Mouse (Mus musculus): ENCODE results near the gene Tsg101. TPM values are rescaled to one million over a fixed set of nuclear protein-coding genes. Genes with fewer than 3 reads are reported as not detected.

The Tsg101 gene
- polyA plus RNA-seq (2015; fragmentation: Nextera tagmentation; extraction: Ambion mirVana), result 311 and 323 TPM in 2 replicates

DNA sequence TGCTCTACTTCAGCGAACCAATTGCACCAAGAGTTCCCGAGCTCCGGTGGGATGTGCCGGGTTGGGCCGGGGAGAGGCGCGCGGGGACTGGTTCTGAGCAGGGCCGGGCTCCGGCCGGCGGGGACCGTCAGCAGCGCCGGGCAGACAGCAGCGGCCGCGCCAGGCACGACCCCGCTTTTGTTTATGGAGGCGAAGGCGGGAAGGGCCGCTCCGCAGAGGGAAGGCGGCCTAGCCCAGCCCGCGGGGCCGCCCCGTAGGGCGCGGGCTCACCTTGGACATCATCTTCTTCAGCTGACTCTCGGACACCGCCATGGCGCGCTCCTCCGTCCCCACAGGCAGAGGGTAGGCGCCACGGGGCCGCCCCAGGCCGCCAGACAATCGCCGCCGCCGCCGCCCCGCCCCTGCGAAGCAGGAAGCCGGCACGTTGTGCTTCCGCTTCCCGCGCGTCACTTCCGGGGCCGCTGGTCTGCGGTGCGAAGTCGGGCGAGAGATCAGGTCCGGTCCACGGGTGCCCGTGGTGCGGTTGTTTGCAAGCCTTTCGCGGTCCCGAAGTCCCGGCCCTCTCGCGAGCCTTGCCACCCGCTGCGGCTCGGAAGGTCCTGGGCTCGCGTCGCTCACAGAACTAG is at the start of gene Tsg101:
Gene Tsg101, minus strand, starts transcription at position 419 of the 626 bp plus-strand sequence.
- Histone ChIP-seq H3K4me1 (ENCODE audit: control insufficient read depth, insufficient read depth, low read depth, low read length) (peaks cover 17% of the 10 kb centered on the region), H3K4me2 (ENCODE audit: low read length) (peak within 1 kb of the TSS; percentile 77), H3K9me3 (ENCODE audit: control insufficient read depth, low read length) (no peaks in the 10 kb centered on the region), H3K4me3 (ENCODE audit: low read length) (peak within 1 kb of the TSS; percentile 98), H3K27ac (ENCODE audit: low read depth, low read length) (peak within 1 kb of the TSS; percentile 91), H3K36me3 (ENCODE audit: control insufficient read depth, insufficient read depth, low read length) (no peaks in the 10 kb centered on the region), H3K9ac (ENCODE audit: low read depth, low read length) (peak within 1 kb of the TSS; percentile 91), H3K27me3 (replicated peaks; ENCODE audit: control insufficient read depth, insufficient read depth, low read length) (no peaks in the 10 kb centered on the region)
- WGBS, result under 1% methylated on average over 43 of the region's 75 CpGs
- ATAC-seq, result peak; percentile 97

DNA sequence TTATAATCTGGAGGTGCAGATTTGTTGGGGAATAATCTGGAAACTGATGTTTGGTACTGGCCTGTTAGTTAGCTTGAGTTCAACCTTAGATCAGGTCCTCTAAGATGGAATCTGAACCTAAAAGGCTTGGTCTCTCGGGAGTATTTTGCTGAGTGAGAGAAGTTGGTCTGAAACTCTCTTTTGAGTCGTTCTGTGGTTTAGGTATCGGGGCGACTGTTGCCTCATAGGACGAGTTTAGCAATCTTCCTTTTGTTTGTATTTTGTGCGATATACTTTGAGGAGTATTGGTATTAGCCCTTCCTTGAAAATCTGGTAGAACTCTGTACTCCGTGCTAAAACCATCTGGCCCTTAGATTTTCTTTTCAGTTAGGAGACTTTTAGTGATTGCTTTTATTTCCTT is 44.3 kb upstream of the Tsg101 start:
- 88% methylated on average over 7 of the region's 7 CpGs for WGBS
- H3K4me2 ChIP-seq (ENCODE audit: low read length), result no peak overlapping the region
- H3K4me1 ChIP-seq (ENCODE audit: control insufficient read depth, insufficient read depth, low read depth, low read length), result peaks cover 5% of the 10 kb centered on the region
- H3K9ac ChIP-seq (ENCODE audit: low read depth, low read length), result no peak overlapping the region
- H3K27ac ChIP-seq (ENCODE audit: low read depth, low read length), result no peak overlapping the region
- ATAC-seq, result no peak
- H3K4me3 ChIP-seq (ENCODE audit: low read length), result no peak overlapping the region
- no peaks in the 10 kb centered on the region for H3K27me3 ChIP-seq (replicated peaks; ENCODE audit: control insufficient read depth, insufficient read depth, low read length)
- no peaks in the 10 kb centered on the region for H3K9me3 ChIP-seq (ENCODE audit: control insufficient read depth, low read length)
- H3K36me3 ChIP-seq (ENCODE audit: control insufficient read depth, insufficient read depth, low read length), result no peaks in the 10 kb centered on the region

DNA sequence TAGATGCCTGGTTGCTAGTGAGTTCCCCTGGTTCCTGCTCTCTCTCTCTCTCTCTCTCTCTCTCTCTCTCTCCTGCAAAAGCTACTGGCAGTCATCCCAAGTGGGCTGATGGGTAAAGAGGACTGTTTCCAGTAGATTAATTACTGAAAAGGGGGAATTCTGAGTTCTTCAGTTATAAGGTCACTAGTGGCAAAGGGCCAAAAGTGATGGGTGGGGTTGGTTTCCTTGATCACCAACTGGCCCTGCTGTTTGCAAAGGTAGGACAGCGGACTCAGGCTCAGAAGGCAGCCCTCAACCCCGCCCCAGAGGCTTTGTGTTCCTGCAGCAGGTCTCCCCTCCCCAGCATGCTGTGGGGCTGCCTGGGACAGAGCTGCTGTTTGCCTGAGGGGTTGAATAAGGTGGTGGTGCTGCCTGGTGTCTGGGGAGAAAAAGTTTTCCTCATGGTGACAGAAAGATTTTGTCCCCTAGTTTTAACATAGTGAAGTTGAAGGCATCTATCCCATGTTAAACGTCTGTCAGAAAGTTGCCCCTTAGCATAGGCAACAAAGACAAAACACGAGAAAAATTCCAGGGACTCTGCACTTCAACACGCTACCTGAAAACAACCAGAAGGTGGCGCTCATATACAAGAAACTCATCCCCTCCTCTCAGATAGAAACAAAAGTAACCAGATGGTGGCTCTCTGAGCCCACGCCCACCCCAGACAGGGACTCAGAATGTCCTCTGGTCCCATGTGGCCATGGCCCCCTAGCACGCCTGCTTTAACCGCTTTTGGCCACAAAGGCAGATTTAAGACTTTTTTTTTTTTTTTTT is 43.2 kb upstream of the Tsg101 start:
- H3K4me3 ChIP-seq (ENCODE audit: low read length), result no peak overlapping the region
- no peaks in the 10 kb centered on the region for H3K36me3 ChIP-seq (ENCODE audit: control insufficient read depth, insufficient read depth, low read length)
- peaks cover 7% of the 10 kb centered on the region for H3K4me1 ChIP-seq (ENCODE audit: control insufficient read depth, insufficient read depth, low read depth, low read length)
- H3K9me3 ChIP-seq (ENCODE audit: control insufficient read depth, low read length), result no peaks in the 10 kb centered on the region
- H3K27ac ChIP-seq (ENCODE audit: low read depth, low read length), result 0 out of 2 replicates have a peak overlapping the region, but pooled peaks have one; percentile 55
- H3K27me3 ChIP-seq (replicated peaks; ENCODE audit: control insufficient read depth, insufficient read depth, low read length), result no peaks in the 10 kb centered on the region
- H3K9ac ChIP-seq (ENCODE audit: low read depth, low read length), result no peak overlapping the region
- peak; percentile 66 for ATAC-seq
- WGBS, result 1% methylated on average over 9 of the region's 9 CpGs
- peak overlapping the region; percentile 26; the same call in 1 of the 2 replicates for H3K4me2 ChIP-seq (ENCODE audit: low read length)

DNA sequence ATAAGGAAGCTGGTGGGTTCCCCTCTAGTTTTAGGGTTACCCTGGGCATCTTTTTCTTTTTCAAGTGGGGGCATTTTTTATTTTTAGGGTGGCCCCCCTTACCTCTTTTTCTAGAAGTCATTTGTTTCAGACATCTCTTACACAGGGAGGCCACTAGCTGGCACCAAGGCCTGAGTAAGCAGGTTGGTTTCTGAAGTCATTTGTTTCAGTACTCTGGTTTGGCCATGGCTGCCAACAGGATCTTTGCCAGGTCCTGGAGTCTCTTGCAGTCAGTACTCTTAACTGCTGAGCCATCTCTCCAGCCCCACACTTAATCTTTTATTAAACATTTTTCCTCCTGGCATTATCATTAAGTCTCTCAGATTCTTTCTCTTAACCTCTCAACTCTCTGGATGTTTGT is 42.4 kb upstream of the Tsg101 start:
- Histone ChIP-seq H3K9ac (ENCODE audit: low read depth, low read length) (no peak overlapping the region), H3K27ac (ENCODE audit: low read depth, low read length) (no peak overlapping the region)

DNA sequence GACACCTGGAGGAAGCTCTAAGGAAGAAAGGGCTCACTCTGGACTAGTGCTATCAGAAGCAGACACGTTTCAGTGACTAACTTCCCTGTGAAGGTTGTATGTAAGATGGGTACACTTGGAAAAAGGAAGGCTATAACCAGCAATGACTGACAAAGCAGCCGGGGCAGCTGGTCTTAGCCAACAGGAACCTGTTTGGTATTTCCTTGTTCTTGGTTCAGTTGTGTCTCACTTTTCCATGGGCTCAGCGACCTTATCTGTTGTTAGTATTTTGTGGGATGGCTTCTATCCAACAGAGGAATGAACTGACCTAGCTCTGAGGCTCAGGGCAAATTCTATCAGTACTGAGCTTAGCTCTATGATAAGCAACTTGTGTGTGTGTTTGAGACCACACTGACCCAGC is 41.2 kb upstream of the Tsg101 start:
- no peak overlapping the region for H3K4me3 ChIP-seq (ENCODE audit: low read length)
- no peak for ATAC-seq
- no peak overlapping the region for H3K4me2 ChIP-seq (ENCODE audit: low read length)
- H3K27me3 ChIP-seq (replicated peaks; ENCODE audit: control insufficient read depth, insufficient read depth, low read length), result no peaks in the 10 kb centered on the region
- H3K4me1 ChIP-seq (ENCODE audit: control insufficient read depth, insufficient read depth, low read depth, low read length), result peaks cover 11% of the 10 kb centered on the region
- H3K9me3 ChIP-seq (ENCODE audit: control insufficient read depth, low read length), result no peaks in the 10 kb centered on the region
- H3K36me3 ChIP-seq (ENCODE audit: control insufficient read depth, insufficient read depth, low read length), result no peaks in the 10 kb centered on the region
- WGBS, result 82% methylated on average over 3 of the region's 3 CpGs
- no peak overlapping the region for H3K27ac ChIP-seq (ENCODE audit: low read depth, low read length)
- H3K9ac ChIP-seq (ENCODE audit: low read depth, low read length), result no peak overlapping the region

More for the DNA sequence above, 42.4 kb upstream of the Tsg101 start:
- H3K36me3 ChIP-seq (ENCODE audit: control insufficient read depth, insufficient read depth, low read length), result no peaks in the 10 kb centered on the region
- no peak for ATAC-seq
- H3K4me2 ChIP-seq (ENCODE audit: low read length), result no peak overlapping the region
- no peak overlapping the region for H3K4me3 ChIP-seq (ENCODE audit: low read length)
- no peaks in the 10 kb centered on the region for H3K27me3 ChIP-seq (replicated peaks; ENCODE audit: control insufficient read depth, insufficient read depth, low read length)
- H3K9me3 ChIP-seq (ENCODE audit: control insufficient read depth, low read length), result no peaks in the 10 kb centered on the region
- peaks cover 11% of the 10 kb centered on the region for H3K4me1 ChIP-seq (ENCODE audit: control insufficient read depth, insufficient read depth, low read depth, low read length)

DNA sequence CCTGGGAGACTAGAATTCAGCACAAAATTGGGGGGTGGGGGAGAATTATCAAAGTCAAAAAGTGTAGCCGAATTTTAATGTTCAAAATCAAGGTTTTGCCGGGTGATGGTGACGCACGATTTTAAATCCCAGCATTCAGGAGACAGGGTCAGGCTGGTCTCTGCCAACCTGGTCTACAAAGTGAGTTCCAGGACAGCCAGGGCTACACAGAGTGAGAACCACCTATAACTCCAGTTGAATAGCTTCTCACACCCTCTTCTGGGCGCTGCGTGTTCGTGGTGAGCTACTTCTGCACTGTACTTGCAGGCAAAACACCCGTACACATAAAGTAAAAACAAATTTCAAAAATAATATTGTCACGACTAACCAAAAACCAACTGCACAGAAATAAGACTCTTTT is 39.1 kb upstream of the Tsg101 start:
- 16% methylated on average over 9 of the region's 9 CpGs for WGBS
- H3K27ac ChIP-seq (ENCODE audit: low read depth, low read length), result no peak overlapping the region
- H3K4me1 ChIP-seq (ENCODE audit: control insufficient read depth, insufficient read depth, low read depth, low read length), result peaks cover 11% of the 10 kb centered on the region
- peak overlapping the region; percentile 74 for H3K9ac ChIP-seq (ENCODE audit: low read depth, low read length)
- H3K4me2 ChIP-seq (ENCODE audit: low read length), result peak overlapping the region; percentile 70
- H3K36me3 ChIP-seq (ENCODE audit: control insufficient read depth, insufficient read depth, low read length), result peaks cover 3% of the 10 kb centered on the region; the same call in 1 of the 2 replicates
- 0 out of 2 replicates have a peak, but pooled peaks have one; percentile 22 for ATAC-seq
- H3K27me3 ChIP-seq (replicated peaks; ENCODE audit: control insufficient read depth, insufficient read depth, low read length), result no peaks in the 10 kb centered on the region
- H3K4me3 ChIP-seq (ENCODE audit: low read length), result peak overlapping the region; percentile 46
- H3K9me3 ChIP-seq (ENCODE audit: control insufficient read depth, low read length), result no peaks in the 10 kb centered on the region

DNA sequence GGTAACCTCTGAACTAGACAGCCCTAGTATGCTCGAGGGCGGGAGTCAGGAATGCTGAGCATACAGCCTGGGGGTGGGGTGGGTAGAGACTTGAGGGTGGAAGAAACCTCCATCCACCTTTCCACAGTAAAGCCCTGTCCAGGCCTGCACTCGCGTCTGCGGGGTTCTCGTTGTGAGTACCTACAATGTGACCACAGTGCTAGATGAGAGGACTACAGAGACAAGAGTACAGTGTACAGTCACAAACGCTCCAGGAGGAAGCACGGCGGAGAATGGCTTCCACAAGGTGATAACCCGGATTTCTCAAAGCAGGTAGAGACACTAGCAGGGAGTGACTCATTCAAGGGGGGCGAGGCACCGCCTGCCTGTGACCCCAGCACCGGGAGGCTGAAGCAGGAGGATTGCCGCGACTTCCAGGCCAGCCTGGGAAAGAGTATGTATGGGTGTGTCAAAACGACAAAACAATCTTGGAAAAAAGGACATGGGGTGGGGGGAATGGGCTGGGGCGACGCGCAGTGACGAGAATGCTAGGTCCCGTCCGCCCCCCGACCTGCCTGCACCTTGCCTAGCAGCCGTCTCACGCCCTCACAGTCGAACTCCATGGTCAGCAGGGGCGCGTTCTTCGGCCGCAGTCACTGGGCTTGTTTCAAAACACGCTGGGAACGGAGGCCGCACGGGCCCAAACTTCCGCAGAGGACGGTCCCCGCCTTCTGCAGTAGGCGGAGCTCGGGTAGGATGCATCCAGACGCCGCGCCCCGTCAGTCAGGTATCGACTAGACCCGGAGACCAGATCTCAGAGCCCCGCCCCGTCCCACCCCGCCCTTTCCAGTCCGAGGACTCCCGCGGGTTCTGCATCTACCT is 38.3 kb upstream of the Tsg101 start, which contains the start of gene Uevld:
Gene Uevld, minus strand, starts transcription at position 697 of the 861 bp plus-strand sequence.
- Histone ChIP-seq H3K9ac (ENCODE audit: low read depth, low read length) (peak within 1 kb of the TSS; percentile 74), H3K4me3 (ENCODE audit: low read length) (peak within 1 kb of the TSS; percentile 46), H3K27ac (ENCODE audit: low read depth, low read length) (no peak within 1 kb of the TSS), H3K9me3 (ENCODE audit: control insufficient read depth, low read length) (no peaks in the 10 kb centered on the region), H3K4me2 (ENCODE audit: low read length) (peak within 1 kb of the TSS; percentile 70), H3K27me3 (replicated peaks; ENCODE audit: control insufficient read depth, insufficient read depth, low read length) (no peaks in the 10 kb centered on the region), H3K4me1 (ENCODE audit: control insufficient read depth, insufficient read depth, low read depth, low read length) (peaks cover 8% of the 10 kb centered on the region), H3K36me3 (ENCODE audit: control insufficient read depth, insufficient read depth, low read length) (peaks cover 3% of the 10 kb centered on the region; the same call in 1 of the 2 replicates)
- ATAC-seq, result peak; percentile 92
- WGBS, result 2% methylated on average over 51 of the region's 51 CpGs

DNA sequence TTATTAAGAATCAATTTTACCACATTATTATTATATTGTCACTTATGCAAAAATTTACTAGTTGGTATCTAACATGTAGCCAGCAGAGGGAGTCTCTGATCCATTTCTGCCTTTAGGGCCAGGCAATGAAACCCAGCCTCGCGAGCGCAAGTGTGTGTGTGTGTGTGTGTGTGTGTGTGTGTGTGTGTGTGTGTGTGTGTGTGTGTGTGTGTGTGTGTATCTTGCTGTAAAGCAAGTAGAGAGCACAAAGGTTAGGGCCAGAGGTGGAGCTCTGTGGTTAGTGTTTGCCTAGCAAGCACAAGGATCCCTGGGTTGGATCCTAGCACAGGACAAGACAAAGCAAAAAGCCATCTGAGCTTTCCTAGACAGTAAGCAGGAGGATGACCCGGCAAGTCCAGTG is 16.1 kb upstream of the Tsg101 start:
- H3K4me3 ChIP-seq (ENCODE audit: low read length), result no peak overlapping the region
- no peak overlapping the region for H3K27ac ChIP-seq (ENCODE audit: low read depth, low read length)
- no peak overlapping the region for H3K4me2 ChIP-seq (ENCODE audit: low read length)
- 38% methylated on average over 4 of the region's 4 CpGs for WGBS
- no peaks in the 10 kb centered on the region for H3K4me1 ChIP-seq (ENCODE audit: control insufficient read depth, insufficient read depth, low read depth, low read length)
- peaks cover 8% of the 10 kb centered on the region for H3K36me3 ChIP-seq (ENCODE audit: control insufficient read depth, insufficient read depth, low read length)
- no peaks in the 10 kb centered on the region for H3K9me3 ChIP-seq (ENCODE audit: control insufficient read depth, low read length)
- H3K9ac ChIP-seq (ENCODE audit: low read depth, low read length), result no peak overlapping the region
- no peak for ATAC-seq
- no peaks in the 10 kb centered on the region for H3K27me3 ChIP-seq (replicated peaks; ENCODE audit: control insufficient read depth, insufficient read depth, low read length)

Measured in hindbrain, embryonic 16.5 days (tissue).